Mouse (Mus musculus): ENCODE results near the gene Rhebl1.
"Not testable (repeated sequence)": the region's sequence is repeated elsewhere in the genome, so short reads cannot be mapped to it uniquely, and the experiment has no call there.

Gene Rhebl1

GRCm38 (mm10) chr15:98893940-98894745 is at the start of gene Rhebl1:
Gene Rhebl1 (minus strand): TSS chr15:98894540.
- DNase-seq (ENCODE audit: low spot score in 2 of 2) = no peak

DNA sequence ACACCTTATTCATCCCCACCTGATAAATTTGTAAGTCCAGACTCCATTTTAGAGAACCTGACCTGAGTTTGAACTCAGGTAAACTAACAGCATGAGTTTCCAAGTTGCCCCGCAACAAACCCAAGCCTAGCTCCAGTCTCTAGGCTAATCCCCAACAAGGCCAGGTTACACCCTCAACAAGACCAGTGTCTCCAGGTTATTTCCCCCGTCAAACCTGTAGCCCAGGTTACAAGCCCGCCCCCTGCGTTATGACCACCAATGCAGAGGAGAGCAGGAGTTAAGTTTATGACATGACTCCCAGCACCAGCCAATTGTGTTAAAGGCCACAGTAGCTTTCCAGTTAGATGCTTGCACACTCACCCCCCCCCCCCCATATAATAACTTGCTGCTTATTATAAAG is 48.8 kb upstream of the Rhebl1 start:
- no peak for DNase-seq (ENCODE audit: low spot score in 2 of 2)

- no peak for DNase-seq (ENCODE audit: low spot score in 2 of 2)
These were observed 47.7 kb upstream of the Rhebl1 start for GRCm38 (mm10) chr15:98942081-98942480.

DNA sequence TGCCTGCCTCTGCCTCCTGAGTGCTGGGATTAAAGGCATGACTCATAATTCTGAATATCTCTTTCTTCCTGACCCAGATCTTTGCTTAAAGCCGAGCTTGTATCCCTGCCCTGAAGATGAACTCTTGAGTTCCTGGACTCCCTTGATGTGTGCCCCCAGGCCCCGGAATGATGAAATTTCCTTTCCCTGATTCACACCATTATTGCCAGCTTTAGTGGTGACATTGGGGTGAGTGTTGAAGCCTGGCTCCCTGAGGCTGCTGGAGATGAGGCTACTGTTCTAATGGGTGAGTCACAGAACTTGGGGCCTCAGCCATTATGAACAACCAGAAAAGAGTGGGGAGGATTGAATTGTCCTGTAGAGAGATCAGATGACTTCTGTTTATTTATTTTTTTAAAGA is 47.2 kb upstream of the Rhebl1 start:
- no peak for DNase-seq (ENCODE audit: low spot score in 2 of 2)

DNA sequence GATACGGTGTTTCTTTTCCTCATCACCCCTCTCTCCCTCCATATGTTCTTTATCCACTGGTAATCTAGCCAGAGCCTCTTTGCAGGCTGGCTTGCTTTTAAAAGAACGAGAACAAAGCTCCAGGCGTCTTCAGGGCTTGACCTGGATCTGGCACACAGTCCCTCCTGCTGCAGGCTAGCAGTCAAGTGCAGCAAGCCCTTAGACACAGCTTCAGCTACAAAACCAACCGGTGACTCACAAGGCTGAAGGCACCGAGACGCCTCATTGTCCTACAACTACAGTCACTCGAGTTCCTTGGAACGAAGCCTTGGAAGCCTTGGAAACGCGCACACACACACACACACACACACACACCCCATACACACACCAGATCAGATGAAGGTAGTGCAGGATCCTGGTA is 46.5 kb upstream of the Rhebl1 start:
- no peak for DNase-seq (ENCODE audit: low spot score in 2 of 2)

DNA sequence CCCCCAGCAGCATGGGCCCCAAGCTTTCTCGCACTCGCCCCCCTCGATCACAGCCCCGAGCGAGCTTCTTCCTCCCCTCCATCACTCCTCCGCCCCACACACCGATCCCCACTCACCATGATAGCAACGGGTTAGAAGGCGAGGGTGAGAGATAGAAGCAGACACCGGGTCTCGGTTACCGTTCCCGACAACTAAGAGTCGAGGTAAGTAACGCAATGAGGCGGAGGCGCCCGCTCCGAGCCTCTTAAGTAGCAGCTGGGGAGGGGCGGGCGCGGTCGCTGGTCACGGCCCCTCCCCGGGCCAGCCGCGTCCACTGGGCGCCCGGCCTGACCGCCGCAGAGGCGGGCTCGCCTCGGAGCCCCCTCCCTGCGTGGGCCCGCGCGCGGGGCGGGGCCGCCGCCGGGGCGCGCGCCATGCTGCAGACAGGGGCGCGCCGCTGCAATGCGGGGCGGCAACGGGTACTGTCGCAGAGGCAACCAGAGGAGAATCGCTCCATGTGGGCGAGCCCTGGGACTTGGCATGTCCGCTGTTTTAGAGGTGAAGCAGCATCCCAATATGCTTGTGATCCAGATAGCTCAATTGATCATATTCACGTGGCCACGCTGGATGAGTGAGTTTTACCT is 40.0 kb upstream of the Rhebl1 start, which contains the start of gene Tuba1b:
Tuba1b (minus strand) TSS at position 349 of the 623 bp plus-strand sequence.
- DNase-seq (ENCODE audit: low spot score in 2 of 2) = peak; percentile 85 to 91

DNA sequence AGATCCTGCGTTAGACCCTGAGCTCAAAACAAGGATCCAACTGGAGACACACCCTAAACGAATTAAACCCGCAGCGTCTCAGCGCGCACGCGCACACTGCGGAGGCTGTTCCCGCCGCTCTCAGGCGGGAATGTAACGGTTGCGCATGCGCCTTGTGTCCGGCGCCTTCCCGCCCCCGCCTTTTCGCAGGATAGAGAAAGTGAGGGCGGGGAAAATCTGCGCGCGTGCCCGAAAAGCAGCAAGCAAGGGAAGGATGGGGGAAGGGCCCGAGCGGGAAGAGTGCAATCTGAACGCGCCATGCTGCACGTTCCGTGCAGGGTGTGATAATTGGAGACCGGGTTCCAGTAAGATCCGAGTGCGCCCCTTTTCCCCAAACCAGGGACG is 39.5 kb upstream of the Rhebl1 start:
- peak; percentile 91 to 97 for DNase-seq (ENCODE audit: low spot score in 2 of 2)

- not testable (repeated sequence) for DNase-seq (ENCODE audit: low spot score in 2 of 2)
These were observed 38.8 kb upstream of the Rhebl1 start for GRCm38 (mm10) chr15:98933004-98933671.

- no peak for DNase-seq (ENCODE audit: low spot score in 2 of 2)
These were observed 36.7 kb upstream of the Rhebl1 start for GRCm38 (mm10) chr15:98930998-98931397.

- no peak for DNase-seq (ENCODE audit: low spot score in 2 of 2)
These were observed 35.8 kb upstream of the Rhebl1 start for GRCm38 (mm10) chr15:98930017-98930734.

DNA sequence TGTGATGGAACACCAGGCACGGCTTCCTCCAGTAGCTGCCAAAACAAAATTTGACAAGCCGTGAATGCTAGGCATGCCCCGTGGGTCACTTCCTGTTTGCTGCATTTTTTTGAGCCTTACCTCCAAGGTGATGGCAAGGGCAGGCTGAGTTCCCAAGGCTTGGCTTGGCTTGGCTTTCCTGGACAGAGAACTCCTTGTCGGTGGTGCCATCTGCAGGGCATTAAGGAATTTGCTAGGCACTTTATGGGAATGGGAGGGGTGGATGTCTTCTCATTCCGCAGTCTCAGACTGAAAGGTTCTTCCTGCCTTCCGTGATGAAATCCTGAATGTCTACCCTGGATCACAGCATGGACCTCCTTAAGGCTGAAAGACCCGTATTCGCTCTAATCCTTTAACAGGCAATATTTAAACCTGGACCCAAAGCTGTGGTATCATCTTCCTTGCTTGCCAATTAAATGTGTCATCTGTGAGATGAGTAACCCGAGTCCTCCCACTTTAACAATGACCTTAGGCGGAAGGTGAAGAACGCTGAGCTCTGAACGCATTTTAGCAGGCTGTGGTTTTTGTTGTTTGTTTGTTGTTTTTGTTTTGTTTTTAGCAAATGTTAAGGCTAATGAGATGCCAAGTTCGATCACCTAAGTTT is 34.4 kb upstream of the Rhebl1 start:
- peak in 1 of 2 experiments; percentile 73 for DNase-seq (ENCODE audit: low spot score in 2 of 2)

DNA sequence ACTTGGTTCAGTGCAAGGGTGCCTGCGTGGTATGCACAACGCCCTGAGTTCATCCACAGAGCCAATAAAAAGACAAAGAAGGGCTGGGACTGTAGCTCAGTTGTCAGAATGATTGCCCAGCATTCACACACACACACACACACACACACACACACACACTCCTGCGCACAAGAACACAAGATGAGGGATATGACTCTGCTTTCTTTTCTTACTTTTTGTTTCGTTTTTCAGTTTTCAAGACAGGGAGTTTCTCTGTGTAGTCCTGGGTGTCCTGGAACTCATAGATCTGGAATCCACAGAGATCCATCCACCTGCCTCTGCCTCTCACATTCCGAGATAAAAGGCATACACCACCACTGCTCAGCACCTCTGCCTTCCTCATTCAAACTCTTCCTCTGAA is 33.2 kb upstream of the Rhebl1 start:
- DNase-seq (ENCODE audit: low spot score in 2 of 2) = no peak

DNA sequence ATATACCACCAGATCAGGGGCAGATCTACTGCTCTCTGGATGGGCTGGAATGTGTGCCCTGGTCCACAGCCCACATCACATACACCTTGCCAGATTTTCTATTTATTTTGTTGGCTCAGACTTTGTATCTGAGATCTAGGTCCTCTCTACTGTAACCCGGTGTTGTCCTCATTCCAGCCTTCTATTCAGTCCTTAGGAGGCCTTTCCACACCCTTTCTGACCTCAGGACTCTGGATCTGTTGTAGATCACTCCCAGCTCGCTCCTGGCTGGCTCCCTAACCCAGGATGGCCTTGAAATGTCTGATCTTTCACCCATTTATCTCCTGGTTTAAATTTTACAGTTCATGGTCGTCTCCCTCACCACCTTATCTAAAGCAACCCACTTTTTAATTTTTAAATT is 30.3 kb upstream of the Rhebl1 start:
- no peak for DNase-seq (ENCODE audit: low spot score in 2 of 2)

DNA sequence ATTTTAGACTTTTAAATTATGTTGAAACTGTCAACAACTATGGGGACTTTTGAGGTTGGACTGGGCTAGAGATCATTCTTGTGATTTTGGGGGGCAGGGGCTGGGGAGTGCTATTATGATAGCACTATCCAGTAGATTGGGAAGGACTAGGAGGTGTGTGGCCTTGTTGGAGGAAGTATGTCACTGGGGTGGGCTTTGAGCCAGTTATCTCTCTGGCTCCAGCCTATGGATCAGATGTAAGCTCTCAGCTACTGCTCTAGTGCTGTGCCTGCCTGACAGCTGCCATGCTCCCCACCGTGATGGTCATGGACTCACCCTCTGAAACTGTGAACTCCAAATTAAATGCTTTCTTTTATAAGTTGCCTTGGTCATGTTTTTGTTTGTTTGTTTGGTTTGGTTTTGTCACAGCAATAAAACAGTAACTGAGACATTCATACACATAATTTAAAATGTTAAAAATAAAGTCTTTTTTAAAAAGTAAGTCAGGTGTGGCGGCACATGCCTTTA is 28.7 kb upstream of the Rhebl1 start:
- no peak for DNase-seq (ENCODE audit: low spot score in 2 of 2)

DNA sequence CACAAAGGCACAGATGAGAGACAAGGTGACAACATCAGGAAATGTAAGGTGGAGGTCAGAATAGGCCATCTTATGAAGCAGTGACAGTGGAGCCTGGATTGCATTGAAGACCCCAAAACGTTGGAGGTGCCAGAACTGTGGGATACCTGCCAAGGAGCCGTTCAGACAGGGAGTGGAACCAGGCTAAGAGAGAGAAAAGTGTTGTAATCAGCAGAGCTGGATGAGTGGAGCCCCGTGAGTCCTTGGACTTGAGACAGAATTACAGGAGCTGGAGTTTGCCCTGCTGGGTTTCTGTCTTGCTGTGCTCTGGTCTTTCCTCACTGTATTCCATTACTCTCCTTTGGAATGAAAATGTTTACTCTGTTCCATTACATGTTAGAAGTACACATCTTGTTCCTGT is 28.2 kb upstream of the Rhebl1 start:
- DNase-seq (ENCODE audit: low spot score in 2 of 2) = no peak

- DNase-seq (ENCODE audit: low spot score in 2 of 2) = no peak
These were observed 27.2 kb upstream of the Rhebl1 start for GRCm38 (mm10) chr15:98921510-98921909.

GRCm38 (mm10) chr15:98918499-98918895 is 24.2 kb upstream of the Rhebl1 start:
- DNase-seq (ENCODE audit: low spot score in 2 of 2) = not testable (repeated sequence)

GRCm38 (mm10) chr15:98917538-98918498 is 23.5 kb upstream of the Rhebl1 start, which contains the start of gene Lmbr1l:
Gene Lmbr1l (minus strand): TSS chr15:98918231.
- DNase-seq (ENCODE audit: low spot score in 2 of 2) = peak; percentile 98 to 99

GRCm38 (mm10) chr15:98917091-98917490 is 22.8 kb upstream of the Rhebl1 start:
- DNase-seq (ENCODE audit: low spot score in 2 of 2) = no peak

DNA sequence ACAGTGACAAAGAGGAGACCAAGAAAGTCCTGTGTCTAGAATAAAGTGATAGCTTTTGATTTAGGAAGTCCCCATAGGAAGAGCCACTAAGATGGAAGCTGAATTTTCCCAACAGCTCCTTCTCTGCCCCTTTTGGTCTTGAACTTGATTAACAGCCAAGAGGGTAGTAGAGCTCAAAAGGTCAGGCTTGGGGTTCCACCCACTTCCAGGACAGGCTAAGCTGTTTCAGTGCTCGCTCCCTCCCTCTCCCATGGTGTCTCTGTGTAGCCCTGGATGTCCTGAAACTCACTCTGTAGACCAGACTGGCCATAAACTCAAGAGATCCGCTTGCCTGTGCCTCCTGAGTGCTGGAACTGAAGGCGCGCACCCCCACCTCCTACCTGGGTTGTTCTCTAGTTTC is 21.7 kb upstream of the Rhebl1 start:
- no peak for DNase-seq (ENCODE audit: low spot score in 2 of 2)

Measured in left cerebral cortex, adult 9 months (tissue).